Mouse (Mus musculus) midbrain, postnatal 0 days (tissue): ENCODE measurements at regions not wholly inside any gene's neighbourhood (a gene's known extent, or its start where the extent isn't known, plus 50 kb on each side); places are given as distances from the start of the nearest gene placed in this dataset.
A peak's percentile ranks its signal among the peaks of the same experiment; 100 is the strongest.

Experiments
- ATAC-seq: fragments of 200-750 bp; cut with Nextera tagmentation; 2 replicates; pipeline ENCODE4 v1.8.0; 2017; ENCODE audit warnings: moderate number of reproducible peaks, mild to moderate bottlenecking, moderate TSS enrichment, moderate library complexity; ENCODE audit not compliant: low FRiP score
- DNase-seq: peaks from one replicate; pipeline ENCODE4 v3.0.0-alpha.2; 2015; ENCODE audit warnings: low spot score
- H3K27ac ChIP-seq: fragments of 300-500 bp; sonication (generic); 2 replicates; pipeline ENCODE4 v1.5.1; 2014; ENCODE audit warnings: low read depth, mild to moderate bottlenecking, low read length, mixed read lengths
- H3K27me3 ChIP-seq: fragments of 300-500 bp; sonication (generic); 2 replicates; pipeline ENCODE4 v1.6.1; 2014; ENCODE audit warnings: low read length, control low read depth, mixed read lengths; ENCODE audit not compliant: insufficient read depth
- H3K36me3 ChIP-seq: fragments of 300-500 bp; sonication (generic); 2 replicates; pipeline ENCODE4 v1.6.1; 2014; ENCODE audit warnings: low read length, control low read depth, mixed read lengths; ENCODE audit not compliant: insufficient read depth
- H3K4me1 ChIP-seq: fragments of 300-500 bp; sonication (generic); 2 replicates; pipeline ENCODE4 v1.6.1; 2014; ENCODE audit warnings: mild to moderate bottlenecking, control low read depth, antibody characterized with exemption, low read length, mixed read lengths; ENCODE audit not compliant: insufficient read depth
- H3K4me2 ChIP-seq: fragments of 300-500 bp; sonication (generic); 2 replicates; pipeline ENCODE4 v1.6.1; 2014; ENCODE audit warnings: low read depth, mild to moderate bottlenecking, low read length, mixed read lengths; ENCODE audit not compliant: poor library complexity, severe bottlenecking
- H3K4me3 ChIP-seq: fragments of 300-500 bp; sonication (generic); 2 replicates; pipeline ENCODE4 v1.5.1; 2014; ENCODE audit warnings: low read depth, mild to moderate bottlenecking, low read length, moderate library complexity
- H3K9ac ChIP-seq: fragments of 300-500 bp; sonication (generic); replicated peaks from 2 replicates; pipeline ENCODE4 v1.6.1; 2014; ENCODE audit warnings: mild to moderate bottlenecking, low read length, moderate library complexity, mixed read lengths; ENCODE audit not compliant: poor library complexity, severe bottlenecking
- H3K9me3 ChIP-seq: fragments of 300-500 bp; sonication (generic); 2 replicates; pipeline ENCODE4 v1.6.1; 2016; ENCODE audit warnings: low read length, control low read depth
- CTCF ChIP-seq: IDR thresholded peaks from 2 replicates; pipeline ENCODE4 v1.5.1; 2016; ENCODE audit warnings: antibody characterized with exemption, mild to moderate bottlenecking
- WGBS: fragments of 180-500 bp; shearing (Covaris S2); extraction: QIAGEN DNeasy Blood & Tissue Kit; methylation state at CpG from one replicate; pipeline ENCODE4 v1.1.7; 2014; 5-methylcytosine and 5-hydroxymethylcytosine counted together

GRCm38 (mm10) chr1:121074569-121074968 is 257.8 kb downstream of the Insig2 start:
- Histone ChIP-seq H3K4me1 (no peaks in the 10 kb centered on the region), H3K36me3 (no peaks in the 10 kb centered on the region), H3K4me2 (no peak overlapping the region), H3K27me3 (no peaks in the 10 kb centered on the region), H3K9me3 (no peaks in the 10 kb centered on the region), H3K9ac (no peak overlapping the region), H3K27ac (no peak overlapping the region), H3K4me3 (no peak overlapping the region)
- no peak for ATAC-seq
- WGBS = 51% methylated on average over 1 of the region's 1 CpGs
- no peak for TF ChIP-seq CTCF
- no peak for DNase-seq

DNA sequence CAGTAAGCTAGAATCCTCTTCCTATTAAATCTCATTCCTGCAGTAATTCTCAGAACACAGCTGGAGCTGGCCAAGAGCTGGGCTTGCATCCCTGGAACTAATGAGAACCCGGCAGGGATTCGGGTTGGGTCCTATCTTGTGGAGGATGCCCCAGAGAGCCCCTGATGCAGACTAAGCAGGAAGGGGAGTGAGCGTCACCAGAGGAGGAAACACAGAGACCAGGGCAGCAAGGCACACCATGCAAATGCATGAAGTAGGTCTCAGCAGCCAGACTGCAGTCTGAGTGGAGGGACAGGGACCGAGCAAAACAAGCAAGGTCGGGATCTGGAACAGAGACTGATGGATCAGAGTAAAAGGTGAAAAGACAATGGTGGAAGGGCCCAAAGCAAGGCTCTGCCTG is 249.6 kb downstream of the Insig2 start:
- Histone ChIP-seq H3K4me2 (no peak overlapping the region), H3K9ac (no peak overlapping the region), H3K9me3 (no peaks in the 10 kb centered on the region), H3K4me1 (no peaks in the 10 kb centered on the region), H3K4me3 (no peak overlapping the region), H3K27me3 (no peaks in the 10 kb centered on the region), H3K36me3 (no peaks in the 10 kb centered on the region), H3K27ac (no peak overlapping the region)
- DNase-seq = peak; percentile 17
- ATAC-seq = no peak
- TF ChIP-seq CTCF = no peak
- 17% methylated on average over 5 of the region's 5 CpGs for WGBS

GRCm38 (mm10) chr1:121085101-121085727 is 247.2 kb downstream of the Insig2 start:
- peak; percentile 47; the same call in 1 of the 2 replicates for ATAC-seq
- peak; percentile 86 for DNase-seq
- Histone ChIP-seq H3K4me3 (no peak overlapping the region), H3K4me2 (no peak overlapping the region), H3K9me3 (no peaks in the 10 kb centered on the region), H3K4me1 (no peaks in the 10 kb centered on the region), H3K9ac (no peak overlapping the region), H3K36me3 (no peaks in the 10 kb centered on the region), H3K27me3 (no peaks in the 10 kb centered on the region), H3K27ac (no peak overlapping the region)
- TF ChIP-seq CTCF = no peak
- WGBS = 29% methylated on average over 2 of the region's 2 CpGs

GRCm38 (mm10) chr1:121087124-121087887 is 245.1 kb downstream of the Insig2 start:
- Histone ChIP-seq H3K9me3 (no peaks in the 10 kb centered on the region), H3K4me2 (no peak overlapping the region; the same call in 1 of the 2 replicates), H3K9ac (no peak overlapping the region), H3K27me3 (no peaks in the 10 kb centered on the region), H3K4me1 (no peaks in the 10 kb centered on the region), H3K4me3 (no peak overlapping the region), H3K27ac (peak overlapping the region; percentile 44; the same call in 1 of the 2 replicates), H3K36me3 (no peaks in the 10 kb centered on the region)
- 25% methylated on average over 7 of the region's 7 CpGs for WGBS
- ATAC-seq = peak; percentile 75
- TF ChIP-seq CTCF = no peak
- peak; percentile 76 for DNase-seq

DNA sequence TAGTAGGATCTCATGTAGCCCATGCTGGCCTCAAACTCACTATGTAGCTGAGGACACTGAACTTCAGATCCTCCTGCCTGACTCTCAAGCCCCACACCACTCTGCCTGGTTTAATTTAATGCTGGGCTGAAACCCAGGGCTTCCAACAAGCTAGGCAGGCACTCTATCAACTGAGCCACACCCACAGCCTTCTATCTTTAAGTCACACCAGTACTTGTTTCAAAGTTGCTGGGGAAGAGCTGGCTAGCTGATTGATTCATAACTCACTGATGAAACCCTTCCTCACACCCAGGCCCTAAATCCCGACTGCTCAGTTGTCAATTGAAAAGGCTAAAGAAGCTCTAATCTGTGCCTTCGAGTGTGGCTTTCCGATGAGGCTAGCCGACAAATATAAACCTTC is 241.8 kb downstream of the Insig2 start:
- WGBS = 82% methylated on average over 4 of the region's 4 CpGs
- H3K4me1 ChIP-seq = no peaks in the 10 kb centered on the region
- H3K27me3 ChIP-seq = no peaks in the 10 kb centered on the region
- no peak overlapping the region for H3K4me2 ChIP-seq
- ATAC-seq (no peak), DNase-seq (no peak)
- H3K4me3 ChIP-seq = no peak overlapping the region
- H3K36me3 ChIP-seq = no peaks in the 10 kb centered on the region
- H3K9me3 ChIP-seq = no peaks in the 10 kb centered on the region
- H3K27ac ChIP-seq = no peak overlapping the region
- no peak overlapping the region for H3K9ac ChIP-seq
- TF ChIP-seq CTCF = no peak

GRCm38 (mm10) chr1:121092870-121093269 is 239.5 kb downstream of the Insig2 start:
- peaks cover 3% of the 10 kb centered on the region; the same call in 1 of the 2 replicates for H3K4me1 ChIP-seq
- no peaks in the 10 kb centered on the region for H3K27me3 ChIP-seq
- ATAC-seq = no peak
- no peak overlapping the region for H3K4me2 ChIP-seq
- WGBS = 77% methylated on average over 5 of the region's 5 CpGs
- no peaks in the 10 kb centered on the region for H3K9me3 ChIP-seq
- no peak overlapping the region for H3K9ac ChIP-seq
- TF ChIP-seq CTCF = no peak
- DNase-seq = no peak
- no peaks in the 10 kb centered on the region for H3K36me3 ChIP-seq
- no peak overlapping the region for H3K4me3 ChIP-seq
- H3K27ac ChIP-seq = no peak overlapping the region
